Comparison of ENCODE assay signal across 8 mouse cellular contexts in the genomic region with DNA sequence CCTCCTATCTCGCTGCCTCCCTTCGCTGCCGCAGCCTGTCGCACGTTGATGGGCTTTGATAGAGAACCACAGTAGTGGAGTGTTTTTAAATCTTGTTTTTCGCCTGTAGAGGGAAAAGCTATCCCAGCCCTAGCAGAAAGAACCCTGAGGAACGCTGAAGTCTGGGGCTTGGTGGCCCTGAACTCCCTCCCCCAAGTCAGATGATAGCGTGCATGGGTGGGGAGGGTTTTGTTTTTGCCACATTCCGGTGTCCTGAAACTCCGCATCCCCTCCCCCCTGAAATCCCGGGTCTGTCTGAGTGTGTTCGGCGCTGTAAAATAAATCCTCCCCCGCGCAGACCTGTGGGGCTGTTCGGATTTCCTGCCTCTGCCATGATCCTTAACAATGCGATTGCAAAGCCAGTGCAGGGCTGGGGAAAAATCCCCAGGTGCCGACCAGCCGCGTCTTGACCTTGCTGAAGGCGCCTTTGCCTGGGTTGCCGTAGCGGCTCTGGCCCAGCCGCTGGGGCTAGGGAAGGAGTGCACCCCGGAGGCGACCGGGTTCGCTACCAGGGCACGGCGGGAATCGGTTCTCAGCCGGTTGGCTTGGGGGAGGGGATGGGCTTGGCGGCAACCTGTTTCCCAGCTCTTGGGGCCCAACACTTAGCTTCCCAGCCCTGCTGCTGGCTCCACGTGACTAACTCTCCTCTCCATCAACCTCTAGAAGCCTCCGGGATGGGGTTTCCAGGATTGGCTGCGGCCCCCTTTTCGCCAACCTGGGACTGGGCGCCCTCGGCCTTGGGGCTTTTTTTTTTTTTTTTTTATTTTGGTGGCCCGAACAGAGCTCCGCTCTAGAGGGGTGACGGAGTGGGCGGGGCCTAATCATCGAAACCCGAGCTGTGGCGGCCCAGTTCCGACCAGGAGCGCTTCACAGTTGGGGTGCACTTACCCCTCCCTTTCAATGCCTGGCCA. TPM values are rescaled to one million over a fixed set of nuclear protein-coding genes. Genes with fewer than 3 reads are reported as not detected.
DNase-seq lines count a peak whose midpoint lies in the region; ATAC-seq and TF ChIP-seq lines count a peak whose summit lies in the region.

No protein-coding gene starts in this region.

- peak overlapping the region; percentile 24 for H3K9ac ChIP-seq in limb, embryonic 11.5 days (ENCODE audit: low read length)
- H3K9ac ChIP-seq in midbrain, embryonic 11.5 days (ENCODE audit: low read length), result peak overlapping the region; percentile 92

- no peak for TF ChIP-seq POLR2A in cerebellum, adult 2 months (IDR thresholded peaks at IDR 0.05; ENCODE audit: borderline replicate concordance, insufficient read depth, low read length)

- no peak overlapping the region for H3K27ac ChIP-seq in cerebellum, adult 2 months (ENCODE audit: insufficient read depth, low read length)
- H3K27ac ChIP-seq in limb, embryonic 11.5 days (replicated peaks; ENCODE audit: low read depth, low read length), result peak overlapping the region; percentile 81
- H3K27ac ChIP-seq in midbrain, embryonic 11.5 days (ENCODE audit: low read depth, low read length), result peak overlapping the region; percentile 50; the same call in 1 of the 2 replicates

- H3K4me3 ChIP-seq in cerebellum, adult 2 months (replicated peaks; ENCODE audit: insufficient read depth, low read depth, low read length), result peak overlapping the region; percentile 39
- H3K4me3 ChIP-seq in limb, embryonic 11.5 days (ENCODE audit: low read depth, low read length), result peak overlapping the region; percentile 73
- H3K4me3 ChIP-seq in midbrain, embryonic 11.5 days (ENCODE audit: low read depth, low read length), result peak overlapping the region; percentile 71

- 2% methylated on average over 48 of the region's 48 CpGs for WGBS in cerebellum, adult 2 months
- WGBS in limb, embryonic 11.5 days, result under 1% methylated on average over 48 of the region's 48 CpGs
- WGBS in midbrain, embryonic 11.5 days, result under 1% methylated on average over 47 of the region's 48 CpGs

- intact Hi-C loops in gastrocnemius, postnatal 36 days (cut with DNase I), result no loop called here

- peak; percentile 27 to 30 for DNase-seq in cerebellum, adult 2 months
- DNase-seq in cerebellum, postnatal 25 days, result peak; percentile 40 to 44
- peak; percentile 10 to 22 for DNase-seq in gastrocnemius, postnatal 36 days
- peak; percentile 52 for DNase-seq in kidney, adult 18-20 months
- peak; percentile 83 for DNase-seq in limb, embryonic 11.5 days (ENCODE audit: low spot score)
- DNase-seq in midbrain, embryonic 11.5 days (ENCODE audit: low spot score, missing footprints), result peak; percentile 97
- DNase-seq in splenic B cell, adult 2 months (ENCODE audit: low read depth, low spot score), result peak; percentile 16

- no peaks in the 10 kb centered on the region; the same call in 1 of the 2 replicates for H3K4me1 ChIP-seq in cerebellum, adult 2 months (ENCODE audit: control insufficient read depth, insufficient read depth, low read length)
- peaks cover 11% of the 10 kb centered on the region for H3K4me1 ChIP-seq in limb, embryonic 11.5 days (ENCODE audit: control insufficient read depth, insufficient read depth, low read length)
- peaks cover 16% of the 10 kb centered on the region for H3K4me1 ChIP-seq in midbrain, embryonic 11.5 days (ENCODE audit: control insufficient read depth, insufficient read depth, low read length)

- no peak for TF ChIP-seq CTCF in cerebellum, adult 2 months (IDR thresholded peaks at IDR 0.05; ENCODE audit: borderline replicate concordance, insufficient read depth, low read depth, low read length)

- H3K36me3 ChIP-seq in limb, embryonic 11.5 days (ENCODE audit: control insufficient read depth, insufficient read depth, low read length), result no peaks in the 10 kb centered on the region
- H3K36me3 ChIP-seq in midbrain, embryonic 11.5 days (ENCODE audit: control insufficient read depth, insufficient read depth, low read length), result no peaks in the 10 kb centered on the region
- no peaks in the 10 kb centered on the region for H3K36me3 ChIP-seq in splenic B cell, adult 2 months (ENCODE audit: control insufficient read depth, insufficient read depth, low read length, poor library complexity, severe bottlenecking)

- H3K9me3 ChIP-seq in limb, embryonic 11.5 days (ENCODE audit: control insufficient read depth, low read length), result no peaks in the 10 kb centered on the region
- H3K9me3 ChIP-seq in midbrain, embryonic 11.5 days (ENCODE audit: control insufficient read depth, low read length), result no peaks in the 10 kb centered on the region

- peaks cover 3% of the 10 kb centered on the region; the same call in 1 of the 2 replicates for H3K27me3 ChIP-seq in cerebellum, adult 2 months (ENCODE audit: control insufficient read depth, insufficient read depth, low read length)
- no peaks in the 10 kb centered on the region for H3K27me3 ChIP-seq in limb, embryonic 11.5 days (ENCODE audit: control insufficient read depth, insufficient read depth, low read length)
- peaks cover 22% of the 10 kb centered on the region for H3K27me3 ChIP-seq in midbrain, embryonic 11.5 days (ENCODE audit: control insufficient read depth, insufficient read depth, low read length)
- H3K27me3 ChIP-seq in splenic B cell, adult 2 months (ENCODE audit: control insufficient read depth, insufficient read depth, low read length, poor library complexity, severe bottlenecking), result no peaks in the 10 kb centered on the region; the same call in 1 of the 2 replicates

- peak overlapping the region; percentile 89 for H3K4me2 ChIP-seq in limb, embryonic 11.5 days (ENCODE audit: low read depth, severe bottlenecking)
- H3K4me2 ChIP-seq in midbrain, embryonic 11.5 days, result peak overlapping the region; percentile 92

- no peak for ATAC-seq in cerebellum, adult (ENCODE audit: insufficient number of reproducible peaks, low FRiP score, low TSS enrichment)
- peak; percentile 63 for ATAC-seq in limb, embryonic 11.5 days (ENCODE audit: insufficient number of reproducible peaks, low FRiP score, low TSS enrichment, low read depth)
- ATAC-seq in midbrain, embryonic 11.5 days (ENCODE audit: low FRiP score), result peak; percentile 57

RNA-seq across cellular contexts. Expression of gene Tenm4, which starts 41.8 kb away (rescaled TPM):
- 11.5 and 12.2 TPM in 2 replicates for polyA plus RNA-seq in cerebellum, adult 2 months (2012; rRNA removed)
- 1 to 10 TPM in 1 of 2 experiments, under 1 TPM in 1; 0.69 to 1.1 TPM for total RNA-seq in gastrocnemius, postnatal 36 days (2021)
- polyA plus RNA-seq in limb, embryonic 11.5 days (2014; fragmentation: Nextera tagmentation; extraction: Ambion mirVana), result 43.1 and 45.1 TPM in 2 replicates
- polyA plus RNA-seq in midbrain, embryonic 11.5 days (2014; fragmentation: Nextera tagmentation; extraction: Ambion mirVana), result 21.1 and 24.8 TPM in 2 replicates

Comparison
In these comparisons a context has a peak if more than half of its experiments do, and no peak if none do; other contexts are left out.
1. DNase-seq: peak in every context shown above with its lines; median percentile 97 in midbrain, embryonic 11.5 days; 83 in limb, embryonic 11.5 days; 52 in kidney, adult 18-20 months; 42 in cerebellum, postnatal 25 days; 28 in cerebellum, adult 2 months; 16 in gastrocnemius, postnatal 36 days; 16 in splenic B cell, adult 2 months.